Mouse (Mus musculus) CH12.LX (cell line): ENCODE measurements around the gene Alg12.

Experiments used
- CTCF ChIP-seq, 2 experiments: IDR thresholded peaks in 1 of 2; conservative IDR thresholded peaks in 1 of 2; 2 replicates each; pipeline ENCODE4 v1.5.1; 2011 to 2012; ENCODE audit warnings: low read depth in 2 of 2, low read length in 2 of 2, improper control_type of control experiment in 1 of 2, inconsistent platforms in 1 of 2, mild to moderate bottlenecking in 1 of 2, moderate library complexity in 1 of 2
- E2F4 ChIP-seq: IDR thresholded peaks from 2 replicates; pipeline ENCODE4 v1.6.1; 2011; ENCODE audit warnings: low read depth, low read length, improper control_type of control experiment; ENCODE audit not compliant: insufficient replicate concordance
- EP300 ChIP-seq: IDR thresholded peaks from 2 replicates; pipeline ENCODE4 v1.6.1; 2011; ENCODE audit warnings: low read length, improper control_type of control experiment
- IRF4 ChIP-seq: IDR thresholded peaks from 2 replicates; pipeline ENCODE4 v1.6.1; 2014; ENCODE audit warnings: low read depth, mild to moderate bottlenecking, inconsistent platforms, low read length, improper control_type of control experiment
- JUND ChIP-seq: conservative IDR thresholded peaks from 2 replicates; pipeline ENCODE4 v1.6.1; 2011; ENCODE audit warnings: low read depth, low read length, improper control_type of control experiment
- MAX ChIP-seq: IDR thresholded peaks from 2 replicates; pipeline ENCODE4 v1.6.1; 2011; ENCODE audit warnings: low read length, improper control_type of control experiment
- MAZ ChIP-seq: IDR thresholded peaks from 2 replicates; pipeline ENCODE4 v1.6.1; 2012; ENCODE audit warnings: low read depth, mild to moderate bottlenecking, inconsistent platforms, low read length, improper control_type of control experiment, moderate library complexity
- POLR2A ChIP-seq: IDR thresholded peaks from 2 replicates; pipeline ENCODE4 v1.6.1; 2011; ENCODE audit warnings: low read depth, mild to moderate bottlenecking, improper control_type of control experiment, low read length
- SIN3A ChIP-seq: IDR thresholded peaks from 2 replicates; pipeline ENCODE4 v1.6.1; 2012; ENCODE audit warnings: low read length, improper control_type of control experiment, inconsistent platforms
- UBTF ChIP-seq: IDR thresholded peaks from 2 replicates; pipeline ENCODE4 v1.6.1; 2012; ENCODE audit warnings: low read depth, mild to moderate bottlenecking, inconsistent platforms, low read length, improper control_type of control experiment, moderate library complexity
- USF1 ChIP-seq: IDR thresholded peaks from 2 replicates; pipeline ENCODE4 v1.6.1; 2014; ENCODE audit warnings: low read depth, mild to moderate bottlenecking, inconsistent platforms, low read length, improper control_type of control experiment
- USF2 ChIP-seq: conservative IDR thresholded peaks from 2 replicates; pipeline ENCODE4 v1.6.1; 2011; ENCODE audit warnings: low read depth, low read length, improper control_type of control experiment
- ZC3H11A ChIP-seq: IDR thresholded peaks from 2 replicates; pipeline ENCODE4 v1.6.1; 2012; ENCODE audit warnings: low read depth, mild to moderate bottlenecking, inconsistent platforms, low read length, improper control_type of control experiment
- ZNF384 ChIP-seq: IDR thresholded peaks from 2 replicates; pipeline ENCODE4 v1.6.1; 2012; ENCODE audit warnings: low read depth, low read length, improper control_type of control experiment, inconsistent platforms

GRCm38 (mm10) chr15:88864270-88865030 is 45.3 kb upstream of the Alg12 start:
- TF ChIP-seq IRF4 (no peak), USF1 (no peak), ZC3H11A (no peak), POLR2A (no peak), SIN3A (no peak), MAZ (no peak), EP300 (no peak), UBTF (no peak), CTCF (conservative IDR thresholded peaks at IDR 0.05 in 1 of 2, IDR thresholded peaks at IDR 0.05 in 1 of 2; ENCODE audit: low read depth in 2 of 2, low read length in 2 of 2) (no peak; a peak in 1 of 4 replicates), JUND (no peak), E2F4 (no peak), USF2 (no peak), MAX (no peak), ZNF384 (no peak)
